Mouse (Mus musculus): ENCODE results near the gene Rfc1.
"Not testable (repeated sequence)": the region's sequence is repeated elsewhere in the genome, so short reads cannot be mapped to it uniquely, and the experiment has no call there.

Gene Rfc1

GRCm38 (mm10) chr5:65298167-65298950 is 37.1 kb downstream of the Rfc1 start:
- no peak for DNase-seq

- DNase-seq: no peak
These were observed 41.2 kb downstream of the Rfc1 start for GRCm38 (mm10) chr5:65294270-65294669.

GRCm38 (mm10) chr5:65293627-65294026 is 41.8 kb downstream of the Rfc1 start:
- DNase-seq: no peak

GRCm38 (mm10) chr5:65289009-65289408 is 46.5 kb downstream of the Rfc1 start:
- DNase-seq: not testable (repeated sequence)

GRCm38 (mm10) chr5:65287751-65288701 is 47.4 kb downstream of the Rfc1 start:
- DNase-seq: peak; percentile 69

GRCm38 (mm10) chr5:65284171-65284570 is 51.3 kb downstream of the Rfc1 start:
- no peak for DNase-seq

GRCm38 (mm10) chr5:65281216-65281615 is 54.3 kb downstream of the Rfc1 start:
- no peak for DNase-seq

GRCm38 (mm10) chr5:65279133-65279651 is 56.3 kb downstream of the Rfc1 start:
- DNase-seq: no peak

GRCm38 (mm10) chr5:65273966-65274365 is 61.5 kb downstream of the Rfc1 start:
- DNase-seq: no peak

GRCm38 (mm10) chr5:65257910-65258505 is 77.5 kb downstream of the Rfc1 start:
- DNase-seq: no peak

- DNase-seq: no peak
These were observed 85.2 kb downstream of the Rfc1 start for GRCm38 (mm10) chr5:65250185-65250855.

- no peak for DNase-seq
These were observed 88.2 kb downstream of the Rfc1 start for GRCm38 (mm10) chr5:65247296-65247695.

GRCm38 (mm10) chr5:65242740-65243139 is 92.7 kb downstream of the Rfc1 start:
- no peak for DNase-seq

GRCm38 (mm10) chr5:65231289-65232003 is 104.0 kb downstream of the Rfc1 start:
- peak; percentile 19 for DNase-seq

- DNase-seq: no peak
These were observed 111.4 kb downstream of the Rfc1 start for GRCm38 (mm10) chr5:65224056-65224455.

- DNase-seq: no peak
These were observed 114.4 kb downstream of the Rfc1 start for GRCm38 (mm10) chr5:65221037-65221436.

GRCm38 (mm10) chr5:65217305-65218269 is 117.9 kb downstream of the Rfc1 start:
- no peak for DNase-seq

- no peak for DNase-seq
These were observed 122.1 kb downstream of the Rfc1 start for GRCm38 (mm10) chr5:65213321-65213720.
